Mouse (Mus musculus): ENCODE measurements around the gene Slc13a4. TPM values are rescaled to one million over a fixed set of nuclear protein-coding genes. Genes with fewer than 3 reads are reported as not detected.

Slc13a4 gene
- polyA plus RNA-seq, 1 experiment from 2014 or later = 0.41 TPM

- no peaks in the 10 kb centered on the region for H3K27me3 ChIP-seq (ENCODE audit: insufficient read depth, low read length)
- no peak overlapping the region for H3K9ac ChIP-seq (replicated peaks; ENCODE audit: low read length)
- no peaks in the 10 kb centered on the region for H3K9me3 ChIP-seq (ENCODE audit: low read length)
- H3K4me1 ChIP-seq (ENCODE audit: insufficient read depth, low read length) = peaks cover 2% of the 10 kb centered on the region; the same call in 1 of the 2 replicates
- 35% methylated on average over 5 of the region's 5 CpGs for WGBS
- no peak for ATAC-seq (ENCODE audit: low FRiP score, low TSS enrichment)
- H3K4me3 ChIP-seq (ENCODE audit: low read length) = no peak overlapping the region
- H3K27ac ChIP-seq (ENCODE audit: low read length) = no peak overlapping the region
- no peak overlapping the region for H3K4me2 ChIP-seq (replicated peaks; ENCODE audit: low read depth, low read length)
- no peaks in the 10 kb centered on the region for H3K36me3 ChIP-seq (ENCODE audit: insufficient read depth, low read length)
Observed at GRCm38 (mm10) chr6:35335452-35335851, 27.5 kb upstream of the Slc13a4 start.

DNA sequence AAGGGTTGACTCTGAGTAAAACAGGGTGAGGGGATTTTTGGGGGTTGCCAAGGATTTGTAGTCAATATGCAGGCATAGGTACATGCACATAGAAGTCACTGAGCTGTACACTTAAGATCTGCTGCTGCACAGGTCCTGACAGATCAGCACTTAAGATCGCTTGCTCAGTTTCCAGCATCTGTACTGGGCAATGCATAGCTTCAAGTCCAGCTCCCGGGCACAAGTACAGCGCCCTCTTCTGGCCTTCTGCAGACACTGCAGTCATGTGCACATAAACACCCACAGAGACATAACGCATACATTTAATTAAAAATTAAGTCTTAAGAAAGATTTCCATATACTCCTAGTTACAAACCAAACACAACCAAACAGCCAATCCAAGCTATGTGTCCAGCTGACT is 26.3 kb upstream of the Slc13a4 start:
- Histone ChIP-seq H3K4me3 (ENCODE audit: low read length) (no peak overlapping the region), H3K9me3 (ENCODE audit: low read length) (no peaks in the 10 kb centered on the region), H3K27me3 (ENCODE audit: insufficient read depth, low read length) (no peaks in the 10 kb centered on the region), H3K4me1 (ENCODE audit: insufficient read depth, low read length) (peaks cover 2% of the 10 kb centered on the region; the same call in 1 of the 2 replicates), H3K36me3 (ENCODE audit: insufficient read depth, low read length) (no peaks in the 10 kb centered on the region), H3K4me2 (replicated peaks; ENCODE audit: low read depth, low read length) (no peak overlapping the region), H3K27ac (ENCODE audit: low read length) (no peak overlapping the region), H3K9ac (replicated peaks; ENCODE audit: low read length) (no peak overlapping the region)
- ATAC-seq (ENCODE audit: low FRiP score, low TSS enrichment) = no peak
- 88% methylated on average over 4 of the region's 4 CpGs for WGBS

- Histone ChIP-seq H3K4me1 (ENCODE audit: insufficient read depth, low read length) (peaks cover 2% of the 10 kb centered on the region; the same call in 1 of the 2 replicates), H3K36me3 (ENCODE audit: insufficient read depth, low read length) (no peaks in the 10 kb centered on the region), H3K9me3 (ENCODE audit: low read length) (no peaks in the 10 kb centered on the region), H3K9ac (replicated peaks; ENCODE audit: low read length) (no peak overlapping the region), H3K4me2 (replicated peaks; ENCODE audit: low read depth, low read length) (no peak overlapping the region), H3K4me3 (ENCODE audit: low read length) (no peak overlapping the region), H3K27me3 (ENCODE audit: insufficient read depth, low read length) (no peaks in the 10 kb centered on the region), H3K27ac (ENCODE audit: low read length) (no peak overlapping the region)
- 58% methylated on average over 3 of the region's 3 CpGs for WGBS
- no peak for ATAC-seq (ENCODE audit: low FRiP score, low TSS enrichment)
Observed at GRCm38 (mm10) chr6:35333632-35334031, 25.7 kb upstream of the Slc13a4 start.

DNA sequence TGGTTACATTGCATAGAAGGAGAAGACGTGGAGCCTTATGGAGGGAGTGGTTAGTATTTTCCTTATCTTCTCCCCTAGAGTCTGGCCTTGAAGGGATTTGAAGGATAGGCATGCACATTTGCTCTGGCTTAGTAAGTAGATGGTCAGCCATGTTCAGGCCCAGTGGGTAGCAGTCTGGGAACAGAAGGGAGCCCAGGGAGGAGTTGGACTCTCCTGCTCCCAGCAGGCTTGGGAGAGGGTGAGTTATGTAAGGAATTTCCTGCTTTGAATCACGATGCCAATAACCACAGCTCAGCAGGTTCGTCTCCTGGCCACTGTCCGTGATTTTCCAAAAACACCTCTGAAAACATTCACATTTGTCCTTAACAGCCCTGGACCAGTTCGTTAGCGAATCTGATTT is 22.9 kb upstream of the Slc13a4 start:
- no peak for ATAC-seq (ENCODE audit: low FRiP score, low TSS enrichment)

GRCm38 (mm10) chr6:35329956-35330355 is 22.0 kb upstream of the Slc13a4 start:
- Histone ChIP-seq H3K4me1 (ENCODE audit: insufficient read depth, low read length) (peaks cover under 1% of the 10 kb centered on the region; the same call in 1 of the 2 replicates), H3K4me2 (replicated peaks; ENCODE audit: low read depth, low read length) (no peak overlapping the region), H3K36me3 (ENCODE audit: insufficient read depth, low read length) (no peaks in the 10 kb centered on the region), H3K27me3 (ENCODE audit: insufficient read depth, low read length) (no peaks in the 10 kb centered on the region), H3K4me3 (ENCODE audit: low read length) (no peak overlapping the region), H3K9me3 (ENCODE audit: low read length) (no peaks in the 10 kb centered on the region), H3K9ac (replicated peaks; ENCODE audit: low read length) (no peak overlapping the region), H3K27ac (ENCODE audit: low read length) (no peak overlapping the region)
- WGBS = 96% methylated on average over 12 of the region's 12 CpGs
- no peak for ATAC-seq (ENCODE audit: low FRiP score, low TSS enrichment)

More for the DNA sequence above, 22.9 kb upstream of the Slc13a4 start:
- Histone ChIP-seq H3K36me3 (ENCODE audit: insufficient read depth, low read length) (no peaks in the 10 kb centered on the region), H3K27me3 (ENCODE audit: insufficient read depth, low read length) (no peaks in the 10 kb centered on the region), H3K27ac (ENCODE audit: low read length) (no peak overlapping the region), H3K4me3 (ENCODE audit: low read length) (no peak overlapping the region), H3K4me1 (ENCODE audit: insufficient read depth, low read length) (peaks cover 2% of the 10 kb centered on the region; the same call in 1 of the 2 replicates), H3K9me3 (ENCODE audit: low read length) (no peaks in the 10 kb centered on the region), H3K9ac (replicated peaks; ENCODE audit: low read length) (no peak overlapping the region), H3K4me2 (replicated peaks; ENCODE audit: low read depth, low read length) (no peak overlapping the region)
- WGBS = 43% methylated on average over 6 of the region's 6 CpGs

GRCm38 (mm10) chr6:35326111-35326515 is 18.2 kb upstream of the Slc13a4 start, which contains the start of gene Fam180a:
Gene Fam180a (minus strand): TSS chr6:35326141.
- no peak for ATAC-seq (ENCODE audit: low FRiP score, low TSS enrichment)
- H3K4me1 ChIP-seq (ENCODE audit: insufficient read depth, low read length) = no peaks in the 10 kb centered on the region
- H3K27me3 ChIP-seq (ENCODE audit: insufficient read depth, low read length) = no peaks in the 10 kb centered on the region
- no peaks in the 10 kb centered on the region for H3K9me3 ChIP-seq (ENCODE audit: low read length)
- no peaks in the 10 kb centered on the region for H3K36me3 ChIP-seq (ENCODE audit: insufficient read depth, low read length)
- no peak within 1 kb of the TSS for H3K4me3 ChIP-seq (ENCODE audit: low read length)
- 60% methylated on average over 9 of the region's 9 CpGs for WGBS
- H3K9ac ChIP-seq (replicated peaks; ENCODE audit: low read length) = no peak within 1 kb of the TSS
- H3K4me2 ChIP-seq (replicated peaks; ENCODE audit: low read depth, low read length) = no peak within 1 kb of the TSS
- H3K27ac ChIP-seq (ENCODE audit: low read length) = no peak within 1 kb of the TSS

DNA sequence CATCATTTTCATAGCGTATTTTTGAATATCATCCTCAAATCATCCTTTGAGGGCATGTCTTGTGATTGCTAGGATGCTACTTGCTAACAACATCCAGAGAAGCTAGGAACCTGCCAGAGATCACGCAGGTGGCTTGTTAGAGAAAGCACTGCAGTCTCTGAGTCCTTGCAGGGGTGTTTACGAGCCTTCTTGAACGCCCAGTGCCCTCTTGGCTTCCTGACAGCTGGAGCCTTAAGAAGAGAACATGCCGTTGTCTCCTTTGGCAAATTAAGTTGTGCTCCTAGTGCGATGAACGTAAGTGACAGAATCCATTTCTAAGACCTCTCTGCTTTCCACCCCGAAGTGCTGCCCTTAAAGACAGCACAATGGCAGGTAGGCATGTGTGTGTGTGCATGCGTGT is 16.4 kb upstream of the Slc13a4 start:
- ATAC-seq (ENCODE audit: low FRiP score, low TSS enrichment) = no peak
- H3K4me3 ChIP-seq (ENCODE audit: low read length) = no peak overlapping the region
- no peak overlapping the region for H3K27ac ChIP-seq (ENCODE audit: low read length)
- H3K27me3 ChIP-seq (ENCODE audit: insufficient read depth, low read length) = no peaks in the 10 kb centered on the region
- H3K36me3 ChIP-seq (ENCODE audit: insufficient read depth, low read length) = no peaks in the 10 kb centered on the region
- no peaks in the 10 kb centered on the region for H3K9me3 ChIP-seq (ENCODE audit: low read length)
- WGBS = 66% methylated on average over 9 of the region's 9 CpGs
- no peak overlapping the region for H3K4me2 ChIP-seq (replicated peaks; ENCODE audit: low read depth, low read length)
- no peaks in the 10 kb centered on the region for H3K4me1 ChIP-seq (ENCODE audit: insufficient read depth, low read length)
- H3K9ac ChIP-seq (replicated peaks; ENCODE audit: low read length) = no peak overlapping the region

DNA sequence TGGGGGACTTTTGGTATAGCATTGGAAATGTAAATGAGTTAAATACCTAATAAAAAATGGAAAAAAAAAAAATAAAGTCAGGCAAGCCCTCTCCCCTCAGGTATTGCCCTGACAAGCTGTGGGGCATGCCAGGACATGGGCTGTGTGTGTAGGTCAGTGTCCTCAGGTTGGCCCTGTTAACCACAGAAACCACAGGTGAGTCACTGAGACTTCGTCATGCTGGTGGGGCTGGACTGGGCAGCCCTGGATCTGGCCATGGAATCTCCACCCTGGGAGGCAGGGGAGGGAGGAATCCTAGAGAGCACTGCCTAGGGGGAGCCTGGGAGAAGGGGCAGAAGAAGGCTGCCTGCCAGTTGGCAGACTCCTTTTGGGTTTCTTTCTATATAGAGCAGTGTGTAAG is 15.1 kb upstream of the Slc13a4 start:
- Histone ChIP-seq H3K36me3 (ENCODE audit: insufficient read depth, low read length) (no peaks in the 10 kb centered on the region), H3K9me3 (ENCODE audit: low read length) (no peaks in the 10 kb centered on the region), H3K27ac (ENCODE audit: low read length) (no peak overlapping the region), H3K27me3 (ENCODE audit: insufficient read depth, low read length) (no peaks in the 10 kb centered on the region), H3K4me1 (ENCODE audit: insufficient read depth, low read length) (no peaks in the 10 kb centered on the region), H3K9ac (replicated peaks; ENCODE audit: low read length) (no peak overlapping the region), H3K4me3 (ENCODE audit: low read length) (no peak overlapping the region), H3K4me2 (replicated peaks; ENCODE audit: low read depth, low read length) (no peak overlapping the region)
- WGBS = 87% methylated on average over 1 of the region's 1 CpGs
- no peak for ATAC-seq (ENCODE audit: low FRiP score, low TSS enrichment)

- Histone ChIP-seq H3K9me3 (ENCODE audit: low read length) (no peaks in the 10 kb centered on the region), H3K36me3 (ENCODE audit: insufficient read depth, low read length) (no peaks in the 10 kb centered on the region), H3K4me3 (ENCODE audit: low read length) (no peak overlapping the region), H3K9ac (replicated peaks; ENCODE audit: low read length) (no peak overlapping the region), H3K27ac (ENCODE audit: low read length) (no peak overlapping the region), H3K4me1 (ENCODE audit: insufficient read depth, low read length) (no peaks in the 10 kb centered on the region), H3K4me2 (replicated peaks; ENCODE audit: low read depth, low read length) (no peak overlapping the region), H3K27me3 (ENCODE audit: insufficient read depth, low read length) (no peaks in the 10 kb centered on the region)
- WGBS = 71% methylated on average over 4 of the region's 4 CpGs
- ATAC-seq (ENCODE audit: low FRiP score, low TSS enrichment) = no peak
Observed at GRCm38 (mm10) chr6:35321105-35321504, 13.2 kb upstream of the Slc13a4 start.

DNA sequence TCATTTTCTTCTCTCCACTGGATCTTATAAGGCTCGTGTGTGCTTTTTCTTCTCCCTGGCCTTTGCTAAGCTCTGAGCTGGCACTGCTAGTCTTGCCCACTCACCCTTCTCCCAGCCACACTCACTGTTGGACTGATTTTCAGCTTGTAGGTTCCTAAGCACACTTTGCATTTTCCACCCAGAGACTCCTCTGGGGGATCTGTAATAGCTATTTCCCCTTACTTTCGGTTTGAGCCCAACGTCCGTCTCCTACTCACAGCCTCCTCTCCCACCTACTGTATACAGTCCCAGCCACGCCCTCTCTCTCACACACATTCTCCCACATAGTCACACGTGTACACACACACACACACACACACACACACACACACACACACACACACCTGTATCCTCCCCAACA is 11.9 kb upstream of the Slc13a4 start:
- ATAC-seq (ENCODE audit: low FRiP score, low TSS enrichment) = no peak
- Histone ChIP-seq H3K27me3 (ENCODE audit: insufficient read depth, low read length) (no peaks in the 10 kb centered on the region), H3K4me1 (ENCODE audit: insufficient read depth, low read length) (0 out of 2 replicates have a peak, but pooled peaks cover 5% of the 10 kb centered on the region), H3K36me3 (ENCODE audit: insufficient read depth, low read length) (no peaks in the 10 kb centered on the region), H3K27ac (ENCODE audit: low read length) (no peak overlapping the region), H3K4me2 (replicated peaks; ENCODE audit: low read depth, low read length) (no peak overlapping the region), H3K4me3 (ENCODE audit: low read length) (no peak overlapping the region), H3K9ac (replicated peaks; ENCODE audit: low read length) (no peak overlapping the region), H3K9me3 (ENCODE audit: low read length) (no peaks in the 10 kb centered on the region)
- 84% methylated on average over 6 of the region's 6 CpGs for WGBS
